Mouse (Mus musculus) intestine, embryonic 14.5 days (tissue): ENCODE measurements around the gene BC025920. TPM values are rescaled to one million over a fixed set of nuclear protein-coding genes. Genes with fewer than 3 reads are reported as not detected.
A peak's percentile ranks its signal among the peaks of the same experiment; 100 is the strongest.
"Not testable (repeated sequence)": the region's sequence is repeated elsewhere in the genome, so short reads cannot be mapped to it uniquely, and the experiment has no call there.

Experiments
- ATAC-seq: fragments of 200-750 bp; cut with Nextera tagmentation; replicated peaks from 2 replicates; pipeline ENCODE4 v1.8.0; 2017; ENCODE audit warnings: low read depth, moderate number of reproducible peaks, moderate TSS enrichment, moderate library complexity; ENCODE audit not compliant: low FRiP score, low TSS enrichment
- DNase-seq: peaks from one replicate; pipeline ENCODE4 v3.0.0-alpha.2; 2018; ENCODE audit warnings: low spot score
- H3K27ac ChIP-seq: fragments of 300-500 bp; sonication (generic); 2 replicates; pipeline ENCODE4 v1.5.1; 2014; ENCODE audit warnings: low read depth, mild to moderate bottlenecking, control low read depth
- H3K27me3 ChIP-seq: fragments of 300-500 bp; sonication (generic); replicated peaks from 2 replicates; pipeline ENCODE4 v1.6.1; 2014; ENCODE audit warnings: low read length, control low read depth; ENCODE audit not compliant: control insufficient read depth, insufficient read depth
- H3K36me3 ChIP-seq: fragments of 300-500 bp; sonication (generic); 2 replicates; pipeline ENCODE4 v1.6.1; 2014; ENCODE audit warnings: low read length, control low read depth; ENCODE audit not compliant: control insufficient read depth, insufficient read depth
- H3K4me1 ChIP-seq: fragments of 300-500 bp; sonication (generic); replicated peaks from 2 replicates; pipeline ENCODE4 v1.6.1; 2014; ENCODE audit warnings: low read length, control low read depth, mixed read lengths; ENCODE audit not compliant: control insufficient read depth, insufficient read depth
- H3K4me2 ChIP-seq: fragments of 300-500 bp; sonication (generic); 2 replicates; pipeline ENCODE4 v1.6.1; 2014; ENCODE audit warnings: low read length
- H3K4me3 ChIP-seq: fragments of 300-500 bp; sonication (generic); 2 replicates; pipeline ENCODE4 v1.5.1; 2014; ENCODE audit warnings: low read depth, low read length, control low read depth, mixed read lengths
- H3K9ac ChIP-seq: fragments of 300-500 bp; sonication (generic); 2 replicates; pipeline ENCODE4 v1.6.1; 2014; ENCODE audit warnings: mild to moderate bottlenecking, low read length
- H3K9me3 ChIP-seq: fragments of 300-500 bp; sonication (generic); 2 replicates; pipeline ENCODE4 v1.6.1; 2016; ENCODE audit warnings: low read length, control low read depth; ENCODE audit not compliant: control insufficient read depth
- WGBS: fragments of 180-500 bp; shearing (Covaris S2); extraction: QIAGEN DNeasy Blood & Tissue Kit; methylation state at CpG from one replicate; pipeline ENCODE4 v1.1.7; 2014; 5-methylcytosine and 5-hydroxymethylcytosine counted together
- polyA plus RNA-seq: library from polyadenylated mRNA; unstranded; fragments of >200 nt; fragmentation: Nextera tagmentation; extraction: Ambion mirVana; gene quantifications from 2 replicates; pipeline ENCODE4 v1.2.1, GENCODE M21; 2014

BC025920 gene
- polyA plus RNA-seq, 1 experiment from 2014 or later, result 0.61 TPM

GRCm38 (mm10) chr10:81645391-81645790 is 39.3 kb downstream of the BC025920 start:
- Histone ChIP-seq H3K4me3 (no peak overlapping the region), H3K4me1 (peaks cover 9% of the 10 kb centered on the region), H3K27ac (no peak overlapping the region), H3K27me3 (no peaks in the 10 kb centered on the region), H3K9ac (no peak overlapping the region), H3K9me3 (no peaks in the 10 kb centered on the region), H3K36me3 (no peaks in the 10 kb centered on the region), H3K4me2 (no peak overlapping the region)
- ATAC-seq, result no peak
- 88% methylated on average over 4 of the region's 4 CpGs for WGBS
- no peak for DNase-seq

GRCm38 (mm10) chr10:81646015-81646555 is 40.0 kb downstream of the BC025920 start:
- Histone ChIP-seq H3K4me2 (no peak overlapping the region), H3K27ac (no peak overlapping the region), H3K27me3 (no peaks in the 10 kb centered on the region), H3K9ac (no peak overlapping the region), H3K4me1 (peaks cover 9% of the 10 kb centered on the region), H3K36me3 (no peaks in the 10 kb centered on the region), H3K9me3 (no peaks in the 10 kb centered on the region), H3K4me3 (no peak overlapping the region)
- ATAC-seq (no peak), DNase-seq (no peak)
- WGBS, result 83% methylated on average over 6 of the region's 7 CpGs

GRCm38 (mm10) chr10:81648803-81649775 is 43.0 kb downstream of the BC025920 start, which contains the start of gene Gm10778:
Gene Gm10778, plus strand, starts transcription at chr10:81649059.
- H3K9me3 ChIP-seq, H3K36me3 ChIP-seq, H3K4me1 ChIP-seq, H3K27me3 ChIP-seq: not testable (repeated sequence)
- DNase-seq (peak; percentile 95), ATAC-seq (peak; percentile 95)
- 4% methylated on average over 31 of the region's 52 CpGs for WGBS
- Histone ChIP-seq H3K4me3 (peak within 1 kb of the TSS; percentile 52), H3K4me2 (peak within 1 kb of the TSS; percentile 49), H3K9ac (peak within 1 kb of the TSS; percentile 56), H3K27ac (peak within 1 kb of the TSS; percentile 59; the same call in 1 of the 2 replicates)

GRCm38 (mm10) chr10:81655178-81655577 is 49.1 kb downstream of the BC025920 start:
- Histone ChIP-seq H3K4me3 (no peak overlapping the region), H3K27ac (no peak overlapping the region), H3K4me2 (no peak overlapping the region), H3K9ac (no peak overlapping the region), H3K4me1 (no peaks in the 10 kb centered on the region), H3K36me3 (0 out of 2 replicates have a peak, but pooled peaks cover 7% of the 10 kb centered on the region), H3K9me3 (peaks cover 29% of the 10 kb centered on the region), H3K27me3 (no peaks in the 10 kb centered on the region)
- ATAC-seq (no peak), DNase-seq (peak; percentile 24)
- 94% methylated on average over 10 of the region's 10 CpGs for WGBS

GRCm38 (mm10) chr10:81656174-81656573 is 50.1 kb downstream of the BC025920 start:
- Histone ChIP-seq H3K27me3 (no peaks in the 10 kb centered on the region), H3K27ac (no peak overlapping the region), H3K4me1 (no peaks in the 10 kb centered on the region), H3K4me3 (no peak overlapping the region), H3K9ac (no peak overlapping the region), H3K36me3 (0 out of 2 replicates have a peak, but pooled peaks cover 7% of the 10 kb centered on the region), H3K9me3 (peaks cover 29% of the 10 kb centered on the region), H3K4me2 (no peak overlapping the region)
- DNase-seq, result no peak
- 96% methylated on average over 2 of the region's 2 CpGs for WGBS
- no peak for ATAC-seq

Other genes starting within 250 kb of the BC025920 start
- gene Mfsd12, start 248.8 kb upstream of the BC025920 start, polyA plus RNA-seq, result 4.8 and 6.9 TPM in 2 replicates
- 0.58 and 0.59 TPM in 2 replicates for gene 4930404N11Rik, start 240.5 kb upstream of the BC025920 start, polyA plus RNA-seq
- gene Fzr1, start 227.8 kb upstream of the BC025920 start, polyA plus RNA-seq, result 93.3 and 93.9 TPM in 2 replicates
- 70.7 and 70.8 TPM in 2 replicates for gene Dohh, start 221.8 kb upstream of the BC025920 start, polyA plus RNA-seq
- 2.4 and 4.2 TPM in 2 replicates for gene Gm48551, start 221.8 kb upstream of the BC025920 start, polyA plus RNA-seq
- 0.37 and 0.44 TPM in 2 replicates for gene Gm48552, start 217.3 kb upstream of the BC025920 start, polyA plus RNA-seq
- gene Smim24, start 213.2 kb upstream of the BC025920 start, polyA plus RNA-seq, result 99.8 and 125 TPM in 2 replicates
- gene Nfic, start 150.6 kb upstream of the BC025920 start, polyA plus RNA-seq, result 52.4 and 57.2 TPM in 2 replicates
- 1.3 and 1.8 TPM in 2 replicates for gene Celf5, start 123.6 kb upstream of the BC025920 start, polyA plus RNA-seq
- 82.4 and 99.0 TPM in 2 replicates for gene Ncln, start 109.9 kb upstream of the BC025920 start, polyA plus RNA-seq
- 0.53 and 0.65 TPM in 2 replicates for gene S1pr4, start 106.1 kb upstream of the BC025920 start, polyA plus RNA-seq
- 0.73 and 0.84 TPM in 2 replicates for gene Gna15, start 82.0 kb upstream of the BC025920 start, polyA plus RNA-seq
- 145 and 171 TPM in 2 replicates for gene Gna11, start 61.1 kb upstream of the BC025920 start, polyA plus RNA-seq
- gene Aes, start 46.8 kb upstream of the BC025920 start, polyA plus RNA-seq, result 395 and 515 TPM in 2 replicates
- gene Tle2, start 31.7 kb upstream of the BC025920 start, polyA plus RNA-seq, result 15.8 and 17.8 TPM in 2 replicates
- 15.0 and 21.3 TPM in 2 replicates for gene Tle6, start 5.2 kb upstream of the BC025920 start, polyA plus RNA-seq
- 34.1 and 39.2 TPM in 2 replicates for gene Sirt6, start 21.5 kb downstream of the BC025920 start, polyA plus RNA-seq
- gene Ankrd24, start 22.3 kb downstream of the BC025920 start, polyA plus RNA-seq, result 4.7 and 6.4 TPM in 2 replicates
- gene Gm10778, start 42.8 kb downstream of the BC025920 start, polyA plus RNA-seq, result 4.3 and 5.6 TPM in 2 replicates
- 17.4 and 18.6 TPM in 2 replicates for gene Zfp433, start 98.6 kb downstream of the BC025920 start, polyA plus RNA-seq
- gene Gm3055, start 164.9 kb downstream of the BC025920 start, polyA plus RNA-seq, result 10.2 and 11.7 TPM in 2 replicates
- gene Gm4767, start 205.9 kb downstream of the BC025920 start, polyA plus RNA-seq, result 3.7 and 4.1 TPM in 2 replicates